Mouse (Mus musculus) stomach, postnatal 0 days (tissue): Measurements from ENCODE around the gene Abo. TPM values are rescaled to one million over a fixed set of nuclear protein-coding genes. Genes with fewer than 3 reads are reported as not detected.

Source experiments
- ATAC-seq: fragments of 200-750 bp; cut with Nextera tagmentation; 2 replicates; pipeline ENCODE4 v1.8.0; 2017; ENCODE audit not compliant: low FRiP score, low TSS enrichment
- DNase-seq: peaks from one replicate; pipeline ENCODE4 v3.0.0-alpha.2; 2016; ENCODE audit warnings: low spot score
- H3K27ac ChIP-seq: fragments of 300-500 bp; sonication (generic); replicated peaks from 2 replicates; pipeline ENCODE4 v1.5.1; 2014; ENCODE audit warnings: mild to moderate bottlenecking, control low read depth
- H3K27me3 ChIP-seq: fragments of 300-500 bp; sonication (generic); 2 replicates; pipeline ENCODE4 v1.6.1; 2014; ENCODE audit warnings: low read length; ENCODE audit not compliant: control insufficient read depth, insufficient read depth
- H3K36me3 ChIP-seq: fragments of 300-500 bp; sonication (generic); 2 replicates; pipeline ENCODE4 v1.6.1; 2014; ENCODE audit warnings: low read length, mixed read lengths; ENCODE audit not compliant: control insufficient read depth, insufficient read depth
- H3K4me1 ChIP-seq: fragments of 300-500 bp; sonication (generic); replicated peaks from 2 replicates; pipeline ENCODE4 v1.6.1; 2014; ENCODE audit warnings: antibody characterized with exemption; ENCODE audit not compliant: control insufficient read depth, insufficient read depth
- H3K4me2 ChIP-seq: fragments of 300-500 bp; sonication (generic); replicated peaks from 2 replicates; pipeline ENCODE4 v1.6.1; 2014; ENCODE audit warnings: low read depth, mild to moderate bottlenecking, control low read depth, moderate library complexity
- H3K4me3 ChIP-seq: fragments of 300-500 bp; sonication (generic); 2 replicates; pipeline ENCODE4 v1.5.1; 2014; ENCODE audit warnings: low read depth, low read length, control low read depth
- H3K9ac ChIP-seq: fragments of 300-500 bp; sonication (generic); 2 replicates; pipeline ENCODE4 v1.6.1; 2014; ENCODE audit warnings: mild to moderate bottlenecking, low read length, control low read depth, mixed read lengths
- H3K9me3 ChIP-seq: fragments of 300-500 bp; sonication (generic); 2 replicates; pipeline ENCODE4 v1.6.1; 2016; ENCODE audit warnings: low read length; ENCODE audit not compliant: control insufficient read depth
- CTCF ChIP-seq: IDR thresholded peaks from 2 replicates; pipeline ENCODE4 v1.5.1; 2016; ENCODE audit warnings: antibody characterized with exemption, low read depth, mild to moderate bottlenecking, moderate library complexity
- EP300 ChIP-seq: optimal IDR thresholded peaks from 2 replicates; pipeline ENCODE3; 2016; ENCODE audit warnings: antibody characterized with exemption
- WGBS: fragments of 180-500 bp; shearing (Covaris S2); extraction: QIAGEN DNeasy Blood & Tissue Kit; methylation state at CpG from one replicate; pipeline ENCODE4 v1.1.7; 2014; 5-methylcytosine and 5-hydroxymethylcytosine counted together
- polyA plus RNA-seq: library from polyadenylated mRNA; unstranded; fragments of >200 nt; fragmentation: Nextera tagmentation; extraction: Ambion mirVana; gene quantifications from 2 replicates; pipeline ENCODE4 v1.2.1, GENCODE M21; 2015

Gene Abo
- polyA plus RNA-seq, 1 experiment from 2014 or later, result 0.39 TPM

DNA sequence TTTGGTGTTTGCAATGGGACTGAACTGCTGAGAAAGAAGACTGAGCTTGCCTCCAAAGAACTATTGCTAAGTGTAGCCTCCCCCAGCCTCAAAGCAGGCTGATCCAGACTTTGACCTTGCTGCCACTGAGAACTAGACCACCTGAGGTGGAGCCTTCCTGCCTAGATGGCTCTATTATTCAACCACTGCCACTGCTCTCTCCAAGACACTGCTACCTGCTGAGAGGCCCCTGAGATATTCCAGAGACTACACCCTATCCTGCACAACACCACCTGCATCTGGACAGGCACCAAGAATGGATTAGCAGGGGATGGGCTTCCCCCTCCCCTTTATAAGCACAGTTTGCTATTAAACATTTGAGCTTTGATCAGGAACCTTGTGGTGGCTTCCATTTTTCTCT is 13.8 kb upstream of the Abo start:
- H3K36me3 ChIP-seq, result no peaks in the 10 kb centered on the region
- H3K4me2 ChIP-seq, result no peak overlapping the region
- H3K27ac ChIP-seq, result no peak overlapping the region
- H3K27me3 ChIP-seq, result no peaks in the 10 kb centered on the region
- TF ChIP-seq EP300, result no peak
- no peak for TF ChIP-seq CTCF
- no peaks in the 10 kb centered on the region for H3K4me1 ChIP-seq
- DNase-seq, result no peak
- H3K4me3 ChIP-seq, result no peak overlapping the region
- ATAC-seq, result no peak
- H3K9me3 ChIP-seq, result no peaks in the 10 kb centered on the region
- no peak overlapping the region for H3K9ac ChIP-seq

DNA sequence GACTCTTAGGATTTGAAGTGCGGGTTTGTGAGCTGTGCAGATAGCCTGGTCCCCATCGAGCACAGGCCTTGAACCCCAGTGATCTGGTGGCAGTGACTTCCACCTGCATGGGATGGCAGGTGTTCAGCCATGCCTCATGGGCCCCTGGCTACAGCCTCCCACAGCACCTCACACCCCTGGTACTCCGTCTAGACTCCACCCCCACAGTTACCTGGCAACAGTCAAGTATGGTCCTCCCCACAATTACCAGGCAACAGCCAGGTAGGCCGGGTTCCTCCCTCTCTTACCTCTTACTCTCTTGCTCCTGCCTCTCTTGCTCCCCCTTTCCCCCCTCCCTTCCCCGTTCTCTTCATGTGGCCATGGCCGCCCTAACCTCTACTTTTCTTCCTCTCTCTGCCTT is 5.9 kb upstream of the Abo start:
- no peaks in the 10 kb centered on the region for H3K4me1 ChIP-seq
- no peak overlapping the region for H3K9ac ChIP-seq
- H3K9me3 ChIP-seq, result no peaks in the 10 kb centered on the region
- TF ChIP-seq CTCF, result no peak
- no peak for TF ChIP-seq EP300
- ATAC-seq, result no peak
- no peak overlapping the region for H3K4me3 ChIP-seq
- no peak overlapping the region for H3K27ac ChIP-seq
- DNase-seq, result no peak
- H3K4me2 ChIP-seq, result no peak overlapping the region
- H3K36me3 ChIP-seq, result no peaks in the 10 kb centered on the region
- WGBS, result 65% methylated on average over 6 of the region's 6 CpGs
- H3K27me3 ChIP-seq, result no peaks in the 10 kb centered on the region

GRCm38 (mm10) chr2:26862856-26863255 is 1.9 kb downstream of the Abo start:
- Histone ChIP-seq H3K9ac (no peak overlapping the region), H3K4me3 (no peak overlapping the region), H3K27me3 (no peaks in the 10 kb centered on the region), H3K36me3 (no peaks in the 10 kb centered on the region), H3K27ac (no peak overlapping the region), H3K4me2 (no peak overlapping the region), H3K9me3 (no peaks in the 10 kb centered on the region), H3K4me1 (no peaks in the 10 kb centered on the region)
- TF ChIP-seq EP300 (no peak), CTCF (no peak)
- ATAC-seq (peak; percentile 57; the same call in 1 of the 2 replicates), DNase-seq (no peak)
- 63% methylated on average over 3 of the region's 3 CpGs for WGBS

DNA sequence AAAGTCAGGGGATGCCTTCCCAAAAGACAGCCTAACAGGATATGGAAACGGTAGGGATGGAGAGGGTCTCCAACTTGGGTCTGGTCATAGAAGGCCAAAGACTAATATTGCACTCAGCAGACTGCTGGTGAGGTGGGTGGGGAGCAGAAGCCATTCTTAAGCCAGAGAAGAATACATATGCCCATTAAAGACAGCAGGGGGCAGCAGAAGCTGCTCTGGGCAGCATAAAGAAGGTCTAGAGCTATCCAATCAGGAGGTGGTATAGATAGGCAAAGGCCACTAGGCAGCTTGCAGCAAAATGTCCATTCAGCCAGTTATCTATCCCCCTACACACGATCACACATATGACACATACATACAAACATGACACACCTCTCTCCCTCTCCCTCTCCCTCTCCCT is 17.1 kb downstream of the Abo start:
- no peaks in the 10 kb centered on the region for H3K4me1 ChIP-seq
- 55% methylated on average over 2 of the region's 2 CpGs for WGBS
- peak; percentile 71 for ATAC-seq
- no peak overlapping the region for H3K4me3 ChIP-seq
- no peaks in the 10 kb centered on the region for H3K36me3 ChIP-seq
- H3K9me3 ChIP-seq, result no peaks in the 10 kb centered on the region
- H3K4me2 ChIP-seq, result no peak overlapping the region
- no peaks in the 10 kb centered on the region for H3K27me3 ChIP-seq
- no peak overlapping the region for H3K9ac ChIP-seq
- peak; percentile 45 for DNase-seq
- TF ChIP-seq CTCF (peak; percentile 78), EP300 (no peak)
- H3K27ac ChIP-seq, result no peak overlapping the region

- no peak overlapping the region for H3K9ac ChIP-seq
- H3K27me3 ChIP-seq, result no peaks in the 10 kb centered on the region
- H3K9me3 ChIP-seq, result no peaks in the 10 kb centered on the region
- no peaks in the 10 kb centered on the region for H3K4me1 ChIP-seq
- H3K36me3 ChIP-seq, result no peaks in the 10 kb centered on the region
- TF ChIP-seq EP300, result no peak
- TF ChIP-seq CTCF, result no peak
- no peak for DNase-seq
- no peak overlapping the region for H3K27ac ChIP-seq
- no peak overlapping the region for H3K4me2 ChIP-seq
- H3K4me3 ChIP-seq, result no peak overlapping the region
- 75% methylated on average over 2 of the region's 2 CpGs for WGBS
- ATAC-seq, result no peak
Observed at GRCm38 (mm10) chr2:26832478-26832877, 32.3 kb downstream of the Abo start.

GRCm38 (mm10) chr2:26828047-26828446 is 36.7 kb downstream of the Abo start:
- 79% methylated on average over 1 of the region's 1 CpGs for WGBS

More at GRCm38 (mm10) chr2:26828047-26828446, 36.7 kb downstream of the Abo start:
- DNase-seq (no peak), ATAC-seq (no peak)
- Histone ChIP-seq H3K4me1 (no peaks in the 10 kb centered on the region), H3K9me3 (no peaks in the 10 kb centered on the region), H3K4me3 (no peak overlapping the region), H3K27me3 (no peaks in the 10 kb centered on the region), H3K4me2 (no peak overlapping the region), H3K9ac (no peak overlapping the region), H3K27ac (no peak overlapping the region), H3K36me3 (no peaks in the 10 kb centered on the region)
- no peak for TF ChIP-seq CTCF
- no peak for TF ChIP-seq EP300
